Mouse (Mus musculus): Measurements from ENCODE around the gene Zfp710.

Zfp710 gene

DNA sequence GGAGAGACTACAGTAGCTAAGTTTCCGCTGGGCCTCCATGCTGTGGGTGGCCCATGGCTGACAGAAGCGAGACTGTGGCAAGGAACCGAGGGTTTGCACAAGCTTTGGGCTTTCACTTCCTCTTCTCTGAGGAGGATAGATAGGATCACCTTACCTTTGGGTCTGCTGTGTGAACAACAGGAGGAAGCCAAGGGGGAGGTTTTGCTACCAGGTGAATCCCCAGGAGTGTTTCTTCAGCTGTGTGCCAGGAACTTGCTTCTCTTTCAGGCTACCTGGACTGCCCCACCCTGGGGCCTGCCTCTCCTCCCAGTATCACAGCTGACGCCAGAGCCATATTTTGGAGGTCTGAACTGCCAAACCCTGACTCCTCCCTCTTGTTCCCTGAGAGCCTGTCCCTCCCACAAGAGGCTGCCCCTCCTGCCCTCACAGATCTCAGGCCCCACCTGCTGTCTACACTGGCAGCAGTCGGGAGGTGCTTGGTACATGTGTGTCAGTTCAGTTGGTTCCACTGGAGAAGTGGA is 50.4 kb downstream of the Zfp710 start:
- in situ Hi-C loops (cut with MboI; ENCODE audit: unreplicated experiment in 2 of 2), result loop anchor here in 1 of 2 experiments (25.0 kb wide), 1 partner anchor 288 kb away; the partner anchor contains the start of gene Mesp1

DNA sequence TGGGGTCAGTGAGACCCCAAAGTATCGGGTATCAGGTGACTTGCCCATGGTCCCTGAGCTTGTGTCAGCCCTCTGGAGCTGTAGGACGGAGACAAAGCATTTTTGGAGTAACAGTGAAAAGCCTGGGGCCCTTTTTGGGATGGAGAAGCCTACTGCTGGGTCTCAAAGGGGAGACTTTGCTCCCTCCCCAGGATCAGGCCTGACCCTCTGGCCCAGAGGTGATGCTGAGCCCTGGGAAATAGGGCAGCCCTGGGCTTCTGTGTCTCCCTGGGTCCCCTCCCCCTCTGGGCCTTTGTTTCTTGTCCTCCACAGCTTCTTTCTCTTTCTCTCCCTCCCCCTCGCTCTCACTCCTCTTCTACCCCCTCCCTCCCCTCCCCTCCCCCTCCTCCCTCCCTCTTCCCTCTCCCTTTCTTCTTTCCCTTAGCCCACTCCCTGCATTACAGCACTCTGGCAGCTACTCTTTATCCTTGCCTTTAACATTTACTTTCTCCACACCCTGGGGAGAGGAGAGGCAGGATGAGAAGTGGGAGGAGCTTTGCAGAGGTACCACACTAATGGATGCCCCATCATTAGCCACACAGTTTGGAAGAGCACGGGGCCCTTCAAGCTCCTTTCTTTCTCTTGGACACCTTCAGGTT is 51.5 kb downstream of the Zfp710 start:
- in situ Hi-C loops (cut with MboI; ENCODE audit: unreplicated experiment in 2 of 2), result loop anchor here in 1 of 2 experiments (25.0 kb wide), 1 partner anchor 289 kb away; the partner anchor contains the start of gene Mesp1

DNA sequence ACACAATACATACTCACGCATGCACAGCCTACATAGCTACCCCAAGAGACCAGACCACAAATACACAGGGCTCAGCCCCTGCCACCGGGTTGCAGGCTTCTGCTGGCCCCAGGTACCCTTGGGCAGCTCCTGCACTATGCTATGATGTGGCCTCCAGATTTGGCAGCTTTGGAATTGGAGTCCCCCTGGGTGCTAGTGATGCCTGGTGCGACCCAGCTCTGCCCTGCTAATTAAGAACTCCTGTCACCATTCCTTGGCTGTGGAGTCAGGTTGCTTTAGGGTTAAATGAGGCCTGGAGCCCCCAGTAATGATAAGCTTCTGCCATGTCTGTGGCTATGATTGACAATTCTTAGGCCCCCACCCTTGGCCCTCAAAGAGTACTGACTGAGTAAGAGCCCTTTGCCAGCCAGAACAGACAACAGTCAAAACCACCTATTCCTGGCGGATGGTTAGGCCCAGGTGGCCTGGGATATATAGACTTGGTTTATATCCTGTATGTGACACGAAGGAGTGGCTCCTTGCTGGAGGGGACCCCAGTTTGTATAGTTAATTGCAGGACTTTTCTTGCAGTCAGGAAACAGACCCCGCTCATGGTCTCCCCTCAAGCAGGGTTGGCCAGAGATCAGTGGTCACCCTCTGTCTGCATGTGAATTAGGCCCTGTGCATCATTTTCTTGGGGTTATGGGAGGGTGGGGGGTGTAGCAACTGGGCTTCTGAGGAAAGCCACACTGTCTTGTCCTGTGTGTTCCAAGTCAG is 52.5 kb downstream of the Zfp710 start:
- in situ Hi-C loops (cut with MboI; ENCODE audit: unreplicated experiment in 2 of 2), result loop anchor here in 1 of 2 experiments (25.0 kb wide), 1 partner anchor 290 kb away; the partner anchor contains the start of gene Mesp1

DNA sequence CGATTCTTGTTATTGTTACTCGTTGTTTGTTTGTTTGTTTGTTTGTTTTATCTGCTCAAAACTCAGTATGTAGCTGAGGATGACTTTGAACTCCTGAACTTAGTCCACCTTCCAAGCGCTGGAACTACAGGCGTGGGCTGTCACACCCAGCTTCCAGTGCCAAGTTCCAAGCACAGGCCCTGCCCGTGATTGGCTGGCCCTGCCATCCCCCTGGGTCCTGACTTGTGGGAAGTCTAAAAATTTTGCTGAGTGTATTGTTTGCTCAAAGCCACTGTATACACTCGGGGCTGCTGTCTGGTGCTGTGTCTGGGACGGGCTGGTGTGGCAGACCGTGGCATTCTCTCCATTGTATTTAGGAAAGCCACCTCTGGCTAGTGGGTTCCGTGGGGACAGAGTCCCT is 53.2 kb downstream of the Zfp710 start:
- in situ Hi-C loops (cut with MboI; ENCODE audit: unreplicated experiment in 2 of 2), result loop anchor here in 1 of 2 experiments (25.0 kb wide), 1 partner anchor 290 kb away; the partner anchor contains the start of gene Mesp1

DNA sequence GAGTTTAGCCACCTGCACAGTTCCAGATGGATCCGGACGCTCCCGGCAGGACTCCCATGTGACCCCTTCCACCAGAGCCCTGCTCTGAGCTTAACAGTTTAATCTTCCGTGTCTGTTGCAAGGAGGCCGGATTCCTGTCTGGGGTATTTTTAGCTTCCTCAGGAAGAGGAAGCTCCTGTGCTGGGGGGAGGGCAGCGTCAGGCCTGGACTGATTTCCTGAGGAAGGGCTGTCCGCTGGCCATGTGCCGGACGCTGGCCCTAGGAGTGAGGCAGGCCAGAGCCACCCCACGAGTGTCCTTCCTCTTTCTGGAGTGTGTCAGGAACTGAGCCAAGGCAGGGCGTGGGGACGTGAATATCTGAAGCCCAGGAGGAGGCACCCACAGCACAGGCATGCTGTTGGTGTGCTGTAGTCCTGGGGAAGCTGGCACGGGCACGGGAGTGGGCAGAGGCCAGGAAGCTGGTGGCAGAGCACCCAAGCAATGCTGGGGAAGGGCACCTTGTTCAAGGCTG is 54.2 kb downstream of the Zfp710 start:
- in situ Hi-C loops (cut with MboI; ENCODE audit: unreplicated experiment in 2 of 2), result loop anchor here in 1 of 2 experiments (25.0 kb wide), 1 partner anchor 292 kb away; the partner anchor contains the start of gene Mesp1

DNA sequence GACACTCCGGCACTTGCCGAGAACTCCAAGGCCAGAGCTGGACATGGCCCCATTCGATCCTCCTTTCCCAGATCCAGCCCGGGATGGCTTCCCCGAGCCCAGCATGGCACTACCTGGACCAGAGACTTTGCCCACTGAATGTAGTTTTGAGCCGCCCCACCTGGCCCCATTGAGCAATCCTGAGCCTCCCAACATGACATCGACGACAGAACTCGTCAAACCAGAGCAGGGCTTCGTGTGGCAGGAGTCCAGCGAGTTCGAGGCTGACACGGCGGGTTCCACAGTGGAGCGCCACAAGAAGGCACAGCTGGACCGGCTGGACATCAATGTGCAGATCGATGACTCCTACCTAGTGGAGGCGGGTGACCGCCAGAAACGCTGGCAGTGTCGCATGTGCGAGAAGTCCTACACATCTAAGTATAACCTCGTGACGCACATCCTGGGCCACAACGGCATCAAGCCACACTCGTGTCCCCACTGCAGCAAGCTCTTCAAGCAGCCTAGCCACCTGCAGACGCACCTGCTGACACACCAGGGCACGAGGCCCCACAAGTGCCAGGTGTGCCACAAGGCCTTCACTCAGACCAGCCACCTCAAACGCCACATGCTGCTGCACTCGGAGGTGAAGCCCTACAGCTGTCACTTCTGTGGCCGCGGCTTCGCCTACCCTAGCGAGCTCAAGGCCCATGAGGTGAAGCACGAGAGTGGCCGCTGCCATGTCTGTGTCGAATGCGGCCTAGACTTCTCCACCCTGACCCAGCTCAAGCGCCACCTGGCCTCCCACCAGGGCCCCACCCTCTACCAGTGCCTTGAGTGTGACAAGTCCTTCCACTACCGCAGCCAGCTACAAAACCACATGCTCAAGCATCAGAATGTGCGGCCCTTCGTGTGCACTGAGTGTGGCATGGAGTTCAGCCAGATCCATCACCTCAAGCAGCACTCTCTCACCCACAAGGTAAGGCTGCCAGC is 57.3 kb downstream of the Zfp710 start:
- in situ Hi-C loops (cut with MboI; ENCODE audit: unreplicated experiment in 2 of 2), result loop anchor here (5.0 to 25.0 kb wide), 3 partner anchors 50 to 295 kb away; partner anchors contain the start of gene Mesp1 (in 1 of the 2)

DNA sequence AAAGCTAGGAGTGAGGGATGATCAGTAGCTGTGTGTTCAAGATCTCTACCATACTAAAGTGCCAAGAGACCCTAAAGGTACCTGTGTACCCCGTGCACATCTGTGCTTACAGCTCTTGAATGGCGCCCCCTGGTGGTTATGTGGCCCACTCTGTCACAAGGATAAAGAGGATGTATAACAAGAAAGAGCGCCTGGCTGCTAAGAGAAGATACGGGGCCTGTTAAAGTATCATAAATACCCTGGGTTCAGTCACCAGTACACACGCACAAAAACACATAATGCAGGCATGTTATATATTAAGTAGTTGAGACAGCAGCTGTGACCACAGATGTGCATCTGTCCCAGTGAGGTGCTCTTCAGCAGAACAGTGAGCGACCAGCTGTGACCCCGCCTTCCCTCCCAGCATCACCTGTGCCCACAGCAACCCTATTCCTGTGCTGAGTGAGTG is 59.9 kb downstream of the Zfp710 start:
- in situ Hi-C loops (cut with MboI; ENCODE audit: unreplicated experiment in 2 of 2), result loop anchor here (5.0 to 25.0 kb wide), 3 partner anchors 48 to 297 kb away; partner anchors contain the start of gene Mesp1 (in 1 of the 2)

DNA sequence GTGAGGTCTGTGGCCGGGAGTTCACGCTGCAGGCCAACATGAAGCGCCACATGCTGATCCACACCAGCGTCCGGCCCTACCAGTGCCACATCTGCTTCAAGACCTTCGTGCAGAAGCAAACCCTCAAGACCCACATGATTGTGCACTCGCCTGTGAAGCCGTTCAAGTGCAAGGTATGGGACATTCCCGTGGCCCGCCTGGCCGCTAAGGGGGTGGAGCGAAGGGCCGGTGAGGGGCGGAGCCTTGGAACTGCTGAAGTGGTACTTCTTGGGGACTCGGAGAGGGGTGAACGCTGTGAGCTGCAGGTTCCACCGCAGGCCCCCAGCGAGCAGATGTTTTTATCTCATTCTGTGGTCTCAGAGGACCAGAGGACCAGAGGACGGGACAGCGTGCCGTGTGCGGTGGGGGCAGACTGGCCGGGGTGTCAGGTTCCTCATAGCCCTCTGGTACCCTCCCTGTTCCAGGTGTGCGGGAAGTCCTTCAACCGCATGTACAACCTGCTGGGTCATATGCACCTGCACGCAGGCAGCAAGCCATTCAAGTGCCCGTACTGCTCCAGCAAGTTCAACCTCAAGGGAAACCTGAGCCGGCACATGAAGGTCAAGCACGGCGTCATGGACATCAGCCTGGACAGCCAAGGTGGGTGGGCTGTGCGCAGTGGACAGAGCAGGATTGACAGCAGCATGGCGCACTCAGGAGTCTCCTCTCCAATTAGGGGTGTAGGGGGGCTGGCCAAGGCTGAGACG is 61.5 kb downstream of the Zfp710 start:
- in situ Hi-C loops (cut with MboI; ENCODE audit: unreplicated experiment in 2 of 2), result loop anchor here in 1 of 2 experiments (25.0 kb wide), 1 partner anchor 299 kb away; the partner anchor contains the start of gene Mesp1

DNA sequence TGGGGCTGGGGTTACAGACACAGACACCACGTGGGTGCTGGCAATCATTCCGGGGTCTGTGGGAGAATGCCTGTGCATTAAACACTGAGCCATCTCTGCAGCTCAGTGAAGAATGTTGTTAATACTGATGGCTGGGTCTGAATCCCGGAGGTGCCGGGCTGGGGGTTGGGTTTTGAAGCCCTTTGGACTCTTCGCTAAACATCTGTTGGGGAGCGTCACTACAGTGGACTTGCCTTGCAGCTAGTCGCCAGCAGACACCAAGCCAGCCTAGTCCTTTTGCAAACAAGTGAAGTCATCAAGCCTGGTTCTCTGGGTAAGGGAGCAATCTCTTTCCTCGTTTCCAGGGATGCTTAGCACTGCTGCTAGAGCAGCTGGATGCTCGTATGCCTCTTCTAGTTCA is 63.6 kb downstream of the Zfp710 start:
- in situ Hi-C loops (cut with MboI; ENCODE audit: unreplicated experiment in 2 of 2), result loop anchor here in 1 of 2 experiments (25.0 kb wide), 1 partner anchor 301 kb away; the partner anchor contains the start of gene Mesp1

DNA sequence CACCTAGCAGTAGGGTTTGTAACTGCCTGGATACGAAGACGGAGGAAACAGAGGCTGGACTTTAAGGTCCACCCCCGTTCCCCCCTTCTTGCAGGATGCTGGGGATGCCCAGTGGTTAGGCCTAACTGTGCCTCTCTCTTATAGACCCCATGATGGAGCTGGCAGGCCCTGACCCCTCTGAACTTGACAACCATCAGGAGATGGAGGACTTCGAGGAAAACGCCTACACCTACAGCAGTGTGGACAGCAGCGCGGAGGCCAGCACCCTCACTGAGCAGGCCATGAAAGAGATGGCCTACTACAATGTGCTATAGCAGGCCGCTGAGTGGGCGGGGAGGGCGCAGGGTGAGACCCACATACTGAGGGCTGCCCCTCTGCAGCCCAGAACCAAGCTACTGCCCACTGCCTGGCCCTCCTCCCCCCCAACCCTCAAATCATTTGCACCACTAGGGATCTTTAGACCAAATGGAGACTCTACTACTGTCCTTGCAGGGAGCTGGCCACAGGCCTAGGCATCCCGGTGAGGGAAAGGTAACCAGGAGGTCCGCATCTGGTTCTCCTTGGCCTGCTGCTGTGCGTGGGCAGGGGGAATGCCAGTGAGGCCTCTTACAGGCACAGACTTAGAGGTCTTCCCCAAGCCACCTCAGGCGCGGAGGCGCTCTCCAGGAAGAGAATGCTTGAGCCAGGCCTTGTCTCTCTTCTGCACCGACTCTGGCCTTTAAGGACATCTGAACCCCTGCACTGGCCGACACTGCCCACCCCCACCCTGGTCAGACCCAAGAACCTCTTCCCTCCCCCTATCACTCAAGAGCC is 65.8 kb downstream of the Zfp710 start:
- in situ Hi-C loops (cut with MboI; ENCODE audit: unreplicated experiment in 2 of 2), result loop anchor here in 1 of 2 experiments (5.0 to 25.0 kb wide), 2 partner anchors 42 to 303 kb away; partner anchors contain the start of gene Mesp1

DNA sequence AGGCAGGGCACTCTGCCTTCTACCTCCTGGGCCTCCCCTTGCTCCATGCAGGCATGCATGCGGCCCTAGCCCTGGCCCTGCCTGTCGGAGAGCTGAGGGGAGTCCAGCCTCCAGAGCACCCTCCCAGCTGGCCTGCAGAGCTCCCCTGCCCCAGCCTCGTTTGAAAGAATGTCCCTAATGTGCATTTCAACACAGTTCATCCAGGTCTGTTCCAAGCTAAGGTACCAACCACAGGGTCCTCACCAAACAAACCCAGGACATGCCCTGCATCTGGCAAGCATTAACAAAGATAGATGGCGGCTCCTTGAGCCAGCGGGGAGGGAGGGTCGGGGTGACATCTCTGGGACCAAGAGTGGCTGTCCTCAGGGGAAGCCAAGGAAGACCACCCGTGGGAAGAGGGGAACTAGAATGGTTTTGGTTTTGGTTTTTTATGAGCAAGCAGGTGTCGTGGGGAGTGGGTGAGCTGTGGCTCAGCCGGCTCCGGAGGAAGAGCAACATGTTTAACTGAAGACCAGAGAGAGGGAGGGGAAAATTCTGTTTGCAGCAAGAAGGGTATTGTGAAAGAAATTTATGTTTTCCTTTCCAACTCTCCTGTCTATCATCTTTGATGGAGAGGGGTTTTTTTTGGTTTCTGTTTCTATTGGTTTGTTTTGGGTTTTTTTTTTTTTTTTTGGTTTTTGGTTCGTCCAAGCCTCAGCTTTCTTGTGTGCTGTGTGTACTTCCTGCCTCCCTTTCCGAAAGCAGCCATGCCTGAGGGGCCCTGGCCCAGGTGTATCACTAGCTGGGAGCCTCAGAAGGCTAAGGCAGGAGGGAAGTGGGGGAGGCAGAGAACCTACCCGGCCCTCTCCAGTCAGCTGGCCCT is 66.6 kb downstream of the Zfp710 start:
- in situ Hi-C loops (cut with MboI; ENCODE audit: unreplicated experiment in 2 of 2), result loop anchor here in 1 of 2 experiments (5.0 to 25.0 kb wide), 2 partner anchors 41 to 304 kb away; partner anchors contain the start of gene Mesp1

DNA sequence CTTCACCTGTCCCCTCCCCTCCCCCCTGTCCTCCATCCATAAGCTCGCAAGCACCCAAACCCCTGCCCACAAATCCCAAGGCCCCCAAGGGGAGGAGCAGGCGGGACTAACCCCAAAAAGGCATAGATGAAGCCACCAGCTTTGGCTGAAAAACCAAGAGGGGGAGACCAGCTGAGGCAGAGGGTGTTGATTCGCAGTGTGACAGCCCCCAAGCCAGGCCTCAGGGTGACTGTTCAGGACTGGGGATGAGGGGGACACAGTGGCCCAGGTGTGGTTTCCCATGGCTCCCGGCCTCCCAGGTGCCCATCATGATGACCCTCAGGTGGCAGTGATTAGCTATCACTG is 67.2 kb downstream of the Zfp710 start:
- in situ Hi-C loops (cut with MboI; ENCODE audit: unreplicated experiment in 2 of 2), result loop anchor here in 1 of 2 experiments (5.0 to 25.0 kb wide), 2 partner anchors 40 to 305 kb away; partner anchors contain the start of gene Mesp1

DNA sequence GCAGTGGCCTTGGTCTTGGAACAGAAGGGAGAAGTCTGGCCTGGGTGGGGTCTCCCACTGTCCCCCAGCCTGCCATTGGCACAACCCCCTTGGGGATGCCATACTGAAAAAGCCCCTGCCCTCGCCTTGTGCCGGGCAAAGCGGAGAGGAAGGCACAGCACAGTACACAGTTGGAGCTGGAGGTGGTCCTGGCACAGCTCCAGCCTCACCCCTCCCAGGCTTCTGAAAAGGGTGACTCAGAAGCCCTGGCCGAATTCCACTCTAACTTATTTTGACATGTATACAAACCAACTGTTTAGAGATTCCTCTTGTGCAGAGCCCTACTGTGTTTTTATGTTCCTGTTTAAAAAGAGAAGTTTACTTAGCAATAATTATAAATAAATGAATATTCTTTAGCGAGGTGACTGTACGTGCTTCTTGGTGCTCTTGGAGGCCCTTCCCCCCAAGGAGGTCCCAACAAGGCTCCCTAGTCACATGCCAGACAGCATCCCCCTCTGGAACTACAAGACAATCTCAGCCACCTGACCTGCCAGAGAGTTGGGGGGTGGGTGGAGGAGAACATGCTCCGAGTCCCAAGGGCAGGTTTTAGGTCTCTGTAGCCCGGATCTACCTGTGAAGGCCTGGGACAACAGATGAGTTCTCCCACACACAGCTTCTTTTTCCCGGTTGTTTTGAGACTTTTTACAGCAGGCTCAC is 67.9 kb downstream of the Zfp710 start:
- in situ Hi-C loops (cut with MboI; ENCODE audit: unreplicated experiment in 2 of 2), result loop anchor here in 1 of 2 experiments (5.0 to 25.0 kb wide), 2 partner anchors 40 to 305 kb away; partner anchors contain the start of gene Mesp1

DNA sequence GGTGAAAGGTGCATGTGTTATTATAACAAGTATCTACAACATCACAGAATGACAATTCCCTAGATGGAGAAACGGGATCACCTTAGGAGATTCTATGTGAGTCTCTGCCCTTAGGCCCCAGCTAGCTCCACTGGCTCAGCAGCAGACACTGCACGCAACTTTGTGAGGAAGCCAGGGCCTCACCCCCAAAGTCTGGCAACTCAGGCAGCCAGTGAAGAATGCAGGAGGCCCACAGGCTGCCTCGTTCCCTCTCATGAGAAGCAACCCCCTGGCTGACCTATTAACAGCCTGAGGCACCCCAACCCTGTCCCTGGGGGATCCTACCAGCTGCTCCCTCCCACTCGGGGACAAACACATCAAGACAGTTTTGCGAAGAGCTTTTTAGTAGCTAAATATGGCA is 69.9 kb downstream of the Zfp710 start:
- in situ Hi-C loops (cut with MboI; ENCODE audit: unreplicated experiment in 2 of 2), result loop anchor here in 1 of 2 experiments (5.0 to 25.0 kb wide), 2 partner anchors 38 to 307 kb away; partner anchors contain the start of gene Mesp1

DNA sequence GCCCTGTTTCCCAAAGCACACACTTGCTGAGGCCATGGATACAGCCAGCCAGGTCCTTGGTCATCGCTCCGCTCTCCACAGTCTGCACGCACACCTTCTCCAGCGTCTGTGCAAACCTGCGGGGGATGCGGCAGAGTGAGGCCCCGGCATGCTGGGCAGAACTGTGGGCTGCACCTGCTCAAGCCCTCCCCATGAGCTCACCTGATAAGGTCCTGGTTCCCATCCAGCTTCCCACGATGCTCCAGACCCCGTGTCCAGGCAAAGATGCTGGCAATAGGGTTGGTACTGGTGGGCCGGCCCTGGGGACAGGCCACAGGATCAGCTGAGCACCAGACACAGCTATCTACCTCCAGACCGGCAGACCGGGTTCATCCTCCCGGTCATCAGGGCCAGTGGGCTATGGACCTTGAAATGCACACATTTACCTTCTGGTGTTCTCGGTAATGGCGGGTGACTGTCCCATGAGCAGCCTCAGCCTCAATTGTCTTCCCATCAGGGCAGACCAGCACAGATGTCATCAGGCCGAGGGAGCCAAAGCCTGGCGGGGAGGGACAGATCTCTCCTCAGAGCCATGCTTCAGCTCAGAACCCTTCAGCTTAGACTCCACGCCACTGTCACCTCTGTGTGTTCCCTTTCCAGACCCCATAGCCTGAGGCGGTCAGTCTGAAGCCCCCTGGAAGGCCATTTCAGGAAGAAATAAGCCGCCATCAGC is 71.1 kb downstream of the Zfp710 start:
- in situ Hi-C loops (cut with MboI; ENCODE audit: unreplicated experiment in 2 of 2), result loop anchor here in 1 of 2 experiments (25.0 kb wide), 1 partner anchor 308 kb away; the partner anchor contains the start of gene Mesp1

All from v-Abl transformed pro-B cells (cell line).